Mouse (Mus musculus) adrenal gland, adult 8-10 months (tissue): ENCODE results near the gene Zfhx3. TPM values are rescaled to one million over a fixed set of nuclear protein-coding genes. Genes with fewer than 3 reads are reported as not detected.

ENCODE experiments used
- DNase-seq: peaks from one replicate; pipeline ENCODE4 v3.0.0; 2022
- total RNA-seq, 4 experiments: library from RNA; stranded (reverse); gene quantifications; 2 replicates each; pipeline ENCODE4 v1.2.4; 2022

Zfhx3 gene
- total RNA-seq, 4 experiments from 2014 or later: 40.3 to 85.2 (median 55.1) TPM

GRCm38 (mm10) chr8:108943132-108943531, 1000.7 kb downstream of the Zfhx3 start:
- DNase-seq: no peak

GRCm38 (mm10) chr8:108944312-108944711, 1001.9 kb downstream of the Zfhx3 start:
- DNase-seq: no peak

- no peak for DNase-seq
These were observed 1007.9 kb downstream of the Zfhx3 start for GRCm38 (mm10) chr8:108950311-108950710.

GRCm38 (mm10) chr8:108951560-108951959, 1009.1 kb downstream of the Zfhx3 start:
- DNase-seq: no peak

- DNase-seq: no peak
These were observed 1014.0 kb downstream of the Zfhx3 start for GRCm38 (mm10) chr8:108956416-108956815.

- no peak for DNase-seq
These were observed 1020.1 kb downstream of the Zfhx3 start for GRCm38 (mm10) chr8:108962516-108962915.

- DNase-seq: no peak
These were observed 1020.7 kb downstream of the Zfhx3 start for GRCm38 (mm10) chr8:108963181-108963580.

GRCm38 (mm10) chr8:108966041-108966440, 1023.6 kb downstream of the Zfhx3 start:
- DNase-seq: no peak

- DNase-seq: no peak
These were observed 1031.3 kb downstream of the Zfhx3 start for GRCm38 (mm10) chr8:108973639-108974325.

GRCm38 (mm10) chr8:108977693-108978361, 1035.4 kb downstream of the Zfhx3 start:
- no peak for DNase-seq

- no peak for DNase-seq
These were observed 1035.9 kb downstream of the Zfhx3 start for GRCm38 (mm10) chr8:108978362-108978750.

- no peak for DNase-seq
These were observed 1042.5 kb downstream of the Zfhx3 start for GRCm38 (mm10) chr8:108984904-108985303.

- no peak for DNase-seq
These were observed 1047.4 kb downstream of the Zfhx3 start for GRCm38 (mm10) chr8:108989841-108990240.

GRCm38 (mm10) chr8:108990537-108990936, 1048.1 kb downstream of the Zfhx3 start:
- DNase-seq: no peak

- DNase-seq: no peak
These were observed 1049.0 kb downstream of the Zfhx3 start for GRCm38 (mm10) chr8:108991395-108991794.

GRCm38 (mm10) chr8:108993718-108994117, 1051.3 kb downstream of the Zfhx3 start:
- DNase-seq: no peak

- no peak for DNase-seq
These were observed 1051.7 kb downstream of the Zfhx3 start for GRCm38 (mm10) chr8:108994187-108994586.

- DNase-seq: no peak
These were observed 1052.4 kb downstream of the Zfhx3 start for GRCm38 (mm10) chr8:108994880-108995279.

- DNase-seq: no peak
These were observed 1054.9 kb downstream of the Zfhx3 start for GRCm38 (mm10) chr8:108997334-108997733.

GRCm38 (mm10) chr8:108999297-109000249, 1057.1 kb downstream of the Zfhx3 start:
- no peak for DNase-seq

GRCm38 (mm10) chr8:109001031-109001430, 1058.6 kb downstream of the Zfhx3 start:
- DNase-seq: no peak

GRCm38 (mm10) chr8:109001923-109002322, 1059.5 kb downstream of the Zfhx3 start:
- DNase-seq: no peak

GRCm38 (mm10) chr8:109006986-109007385, 1064.5 kb downstream of the Zfhx3 start:
- no peak for DNase-seq
